Mouse (Mus musculus): Measurements from ENCODE around the gene Sec61a1. TPM values are rescaled to one million over a fixed set of nuclear protein-coding genes. Genes with fewer than 3 reads are reported as not detected.

The Sec61a1 gene
- total and polyA plus RNA-seq, 3 experiments = 139 to 276 (median 237) TPM

DNA sequence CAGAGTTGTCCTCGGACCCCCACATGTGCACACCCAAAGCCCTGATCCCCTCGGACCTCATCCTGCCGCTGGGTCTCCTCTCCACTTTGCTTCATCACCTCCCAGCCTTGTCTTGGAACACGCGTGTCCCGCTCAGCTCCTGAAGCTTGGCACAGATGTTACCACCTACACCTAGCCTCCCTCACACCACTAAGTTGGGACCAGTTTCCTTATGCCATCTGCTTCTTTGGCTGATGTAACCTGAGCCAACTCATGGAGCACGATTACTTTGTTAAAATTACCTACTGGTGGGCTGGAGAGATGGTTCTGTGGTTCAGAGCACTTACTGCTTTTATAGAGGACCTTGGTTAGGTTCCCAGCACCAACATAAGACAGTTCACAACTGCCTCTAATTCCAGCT is 3.1 kb upstream of the Sec61a1 start:
- Histone ChIP-seq H3K9ac (ENCODE audit: insufficient read depth, low read depth) (no peak overlapping the region), H3K9me3 (replicated peaks; ENCODE audit: low read length) (no peaks in the 10 kb centered on the region), H3K4me3 (replicated peaks in 1 of 3; ENCODE audit: low read depth in 2 of 3, low read length in 2 of 3, poor library complexity in 1 of 3) (no peak overlapping the region), H3K79me2 (replicated peaks; ENCODE audit: control insufficient read depth, extremely low read depth, insufficient read depth, poor library complexity, severe bottlenecking) (peaks cover 17% of the 10 kb centered on the region), H3K4me2 (ENCODE audit: insufficient read depth, low read depth, poor library complexity, severe bottlenecking) (no peak overlapping the region), H3K27me3 (replicated peaks) (no peaks in the 10 kb centered on the region), H3K4me1 (ENCODE audit: control insufficient read depth in 1 of 2, insufficient read depth in 2 of 2) (peaks cover 2 to 21% of the 10 kb centered on the region in 2 experiments; a peak in 3 of 4 replicates), H3K27ac (ENCODE audit: insufficient read depth, low read depth) (no peak overlapping the region), H3K36me3 (replicated peaks in 1 of 2; ENCODE audit: control insufficient read depth in 1 of 2, insufficient read depth in 1 of 2, low read length in 1 of 2) (peaks cover 0 to 5% of the 10 kb centered on the region in 2 experiments)
- DNase-seq (ENCODE audit: extremely low read depth) = no peak
- TF ChIP-seq BHLHE40 (IDR thresholded peaks at IDR 0.05; ENCODE audit: low read depth, low read length) = no peak
- TF ChIP-seq MAX (IDR thresholded peaks at IDR 0.05; ENCODE audit: low read length) = no peak
- TF ChIP-seq IRF4 (IDR thresholded peaks at IDR 0.05; ENCODE audit: low read depth, low read length) = no peak
- no peak for TF ChIP-seq EP300 (IDR thresholded peaks at IDR 0.05; ENCODE audit: low read length)
- TF ChIP-seq MXI1 (IDR thresholded peaks at IDR 0.05; ENCODE audit: low read depth, low read length) = no peak
- no peak for TF ChIP-seq JUND (conservative IDR thresholded peaks at IDR 0.05; ENCODE audit: low read depth, low read length)
- no peak for TF ChIP-seq ZMIZ1 (IDR thresholded peaks at IDR 0.05; ENCODE audit: low read depth, low read length)
- TF ChIP-seq SMC3 (IDR thresholded peaks at IDR 0.05; ENCODE audit: low read depth, low read length) = no peak
- dilution Hi-C loops (cut with MboI; ENCODE audit: extremely low pct_ligation_motif_present, extremely low pct_unique_long_range_greater_than_20kb, low sequenced_read_pairs) = no loop called here
- in situ Hi-C loops (cut with MboI; ENCODE audit: low pct_ligation_motif_present, low pct_unique_long_range_greater_than_20kb, low sequenced_read_pairs) = no loop called here

- TF ChIP-seq POLR2A (IDR thresholded peaks at IDR 0.05; ENCODE audit: low read depth, low read length) = no peak
- TF ChIP-seq NELFE (IDR thresholded peaks at IDR 0.05; ENCODE audit: low read depth, low read length) = no peak
- TF ChIP-seq E2F4 (IDR thresholded peaks at IDR 0.05; ENCODE audit: insufficient replicate concordance, low read depth, low read length) = no peak
- TF ChIP-seq PAX5 (IDR thresholded peaks at IDR 0.05; ENCODE audit: low read length) = no peak
- TF ChIP-seq JUND (conservative IDR thresholded peaks at IDR 0.05; ENCODE audit: low read depth, low read length) = no peak
- no peak; the same call in 1 of the 2 replicates for TF ChIP-seq SIN3A (IDR thresholded peaks at IDR 0.05; ENCODE audit: low read length)
- no peak for TF ChIP-seq KAT2A (IDR thresholded peaks at IDR 0.05; ENCODE audit: insufficient replicate concordance, low read length)
- no peak for TF ChIP-seq MAFK (IDR thresholded peaks at IDR 0.05; ENCODE audit: insufficient replicate concordance, low read length)
- H3K9ac ChIP-seq (ENCODE audit: insufficient read depth, low read depth) = peak overlapping the region; percentile 92
- no peak overlapping the region for H3K27ac ChIP-seq (ENCODE audit: insufficient read depth, low read depth)
- H3K36me3 ChIP-seq (replicated peaks in 1 of 2; ENCODE audit: control insufficient read depth in 1 of 2, insufficient read depth in 1 of 2, low read length in 1 of 2) = peaks cover 29 to 43% of the 10 kb centered on the region in 2 experiments
- DNase-seq (ENCODE audit: extremely low read depth) = peak; percentile 26
- H3K9me3 ChIP-seq (replicated peaks; ENCODE audit: low read length) = no peaks in the 10 kb centered on the region
- peaks cover 53% of the 10 kb centered on the region for H3K79me2 ChIP-seq (replicated peaks; ENCODE audit: control insufficient read depth, extremely low read depth, insufficient read depth, poor library complexity, severe bottlenecking)
- H3K4me1 ChIP-seq (ENCODE audit: control insufficient read depth in 1 of 2, insufficient read depth in 2 of 2) = peaks cover 12 to 40% of the 10 kb centered on the region in 2 experiments
- in situ Hi-C loops (cut with MboI; ENCODE audit: low pct_ligation_motif_present, low pct_unique_long_range_greater_than_20kb, low sequenced_read_pairs) = no loop called here
- H3K4me2 ChIP-seq (ENCODE audit: insufficient read depth, low read depth, poor library complexity, severe bottlenecking) = peak overlapping the region; percentile 98
- dilution Hi-C loops (cut with MboI; ENCODE audit: extremely low pct_ligation_motif_present, extremely low pct_unique_long_range_greater_than_20kb, low sequenced_read_pairs) = no loop called here
- peak overlapping the region; percentile 87 to 99 (median 95) for H3K4me3 ChIP-seq (replicated peaks in 1 of 3; ENCODE audit: low read depth in 2 of 3, low read length in 2 of 3, poor library complexity in 1 of 3)
- no peaks in the 10 kb centered on the region for H3K27me3 ChIP-seq (replicated peaks)
Measured at GRCm38 (mm10) chr6:88517701-88518403, 853 bp downstream of the Sec61a1 start.
